Mouse (Mus musculus) MEL (cell line): ENCODE data around the gene Medag.

Source experiments
- BHLHE40 ChIP-seq: IDR thresholded peaks from 2 replicates; pipeline ENCODE4 v1.6.1; 2012; ENCODE audit warnings: low read depth, mild to moderate bottlenecking, inconsistent platforms, low read length, improper control_type of control experiment, borderline replicate concordance
- CTCF ChIP-seq, 3 experiments: IDR thresholded peaks in 2 of 3; conservative IDR thresholded peaks in 1 of 3; 2 replicates each; pipeline ENCODE4 v1.5.1; 2011 to 2012; ENCODE audit warnings: low read length in 3 of 3, low read depth in 2 of 3, mild to moderate bottlenecking in 2 of 3, improper control_type of control experiment in 1 of 3, inconsistent platforms in 1 of 3, mixed read lengths in 1 of 3, moderate library complexity in 1 of 3; ENCODE audit not compliant: control insufficient read depth in 1 of 3, insufficient read depth in 1 of 3, poor library complexity in 1 of 3, severe bottlenecking in 1 of 3
- EP300 ChIP-seq, 2 experiments: IDR thresholded peaks; 2 replicates each; pipeline ENCODE4 v1.6.1; 2011; ENCODE audit warnings: improper control_type of control experiment in 2 of 2, low read length in 2 of 2, low read depth in 1 of 2, mild to moderate bottlenecking in 1 of 2
- MYB ChIP-seq: IDR thresholded peaks from 2 replicates; pipeline ENCODE4 v1.6.1; 2011; ENCODE audit warnings: mild to moderate bottlenecking, low read depth, low read length, improper control_type of control experiment
- POLR2A ChIP-seq, 2 experiments: IDR thresholded peaks; 2 replicates each; pipeline ENCODE4 v1.6.1; 2011 to 2012; ENCODE audit warnings: low read length in 2 of 2, mild to moderate bottlenecking in 2 of 2, control low read depth in 1 of 2, improper control_type of control experiment in 1 of 2, low read depth in 1 of 2, moderate library complexity in 1 of 2; ENCODE audit not compliant: control insufficient read depth in 1 of 2, insufficient read depth in 1 of 2, poor library complexity in 1 of 2
- UBTF ChIP-seq: IDR thresholded peaks from 2 replicates; pipeline ENCODE4 v1.6.1; 2012; ENCODE audit warnings: low read depth, mild to moderate bottlenecking, inconsistent platforms, low read length, improper control_type of control experiment, moderate library complexity, borderline replicate concordance; ENCODE audit not compliant: insufficient read depth

DNA sequence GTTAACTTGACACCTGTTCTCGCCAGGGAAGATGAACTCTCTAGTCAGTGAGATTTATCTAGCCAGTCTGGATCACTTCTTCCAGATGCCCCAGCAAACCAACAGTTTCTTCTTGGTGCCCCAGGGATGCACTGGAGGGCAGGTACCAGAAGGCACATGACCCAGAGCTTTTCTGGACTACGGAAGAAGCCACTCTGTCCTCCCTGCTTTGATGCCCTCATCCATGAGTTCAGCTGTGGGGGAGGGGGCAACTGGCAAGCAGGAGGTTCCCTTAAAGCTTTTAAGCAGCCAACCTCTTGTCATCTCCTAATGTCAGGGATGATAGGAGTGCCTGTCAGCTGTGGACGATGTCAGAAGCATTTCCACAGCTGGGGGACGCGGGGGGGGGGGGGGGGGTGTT is 53.8 kb downstream of the Medag start:
- no peak for TF ChIP-seq UBTF
- no peak for TF ChIP-seq CTCF (IDR thresholded peaks at IDR 0.05 in 2 of 3, conservative IDR thresholded peaks at IDR 0.05 in 1 of 3; ENCODE audit: control insufficient read depth in 1 of 3, insufficient read depth in 1 of 3, low read depth in 2 of 3, low read length in 3 of 3, poor library complexity in 1 of 3, severe bottlenecking in 1 of 3)
- TF ChIP-seq BHLHE40: no peak
- no peak for TF ChIP-seq EP300 (IDR thresholded peaks at IDR 0.05; ENCODE audit: low read depth in 1 of 2, low read length in 2 of 2)
- TF ChIP-seq POLR2A (IDR thresholded peaks at IDR 0.05; ENCODE audit: control insufficient read depth in 1 of 2, insufficient read depth in 1 of 2, low read depth in 1 of 2, low read length in 2 of 2, poor library complexity in 1 of 2): no peak
- no peak for TF ChIP-seq MYB
